Comparison of ENCODE assay signal across 8 mouse cellular contexts in the genomic region with DNA sequence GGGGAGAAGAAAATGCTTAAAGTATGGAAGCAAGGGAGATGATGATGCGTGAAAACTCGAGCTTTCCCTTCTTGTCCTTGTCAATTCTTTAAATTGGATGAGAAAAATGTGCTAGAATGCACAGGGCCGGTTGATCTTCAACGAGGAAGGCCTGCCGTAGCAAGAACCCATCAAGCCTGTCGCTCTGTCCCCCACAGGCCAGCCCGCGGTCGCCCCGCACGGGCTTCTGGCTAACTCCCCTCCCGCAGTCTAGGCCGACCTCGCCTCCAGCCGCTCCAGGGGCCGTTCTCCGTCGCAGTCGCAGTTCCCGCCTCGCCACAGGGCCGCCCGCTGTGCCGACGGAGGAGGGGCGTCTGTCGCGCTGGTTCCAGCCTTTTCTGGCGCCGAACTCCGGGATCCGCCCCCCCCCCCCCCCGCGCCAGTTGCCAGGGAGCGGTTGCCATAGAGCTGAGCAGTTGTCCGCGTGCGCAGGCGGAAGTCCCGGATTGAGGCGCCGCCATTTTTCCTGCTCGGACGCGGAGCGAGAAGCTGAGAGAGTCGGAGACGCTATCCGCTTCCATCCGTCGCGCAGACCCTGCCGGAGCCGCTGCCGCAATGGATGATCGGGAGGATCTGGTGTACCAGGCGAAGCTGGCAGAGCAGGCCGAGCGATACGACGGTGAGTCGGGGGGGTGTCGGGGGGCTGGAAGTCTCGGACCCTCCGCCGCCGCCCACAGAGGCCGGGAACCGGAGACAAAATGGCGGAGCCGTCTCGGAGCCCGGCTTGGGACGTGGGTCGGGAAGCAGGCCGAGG. TPM values are rescaled to one million over a fixed set of nuclear protein-coding genes. Genes with fewer than 3 reads are reported as not detected.
A peak's percentile ranks its signal among the peaks of the same experiment; 100 is the strongest.
DNase-seq lines count a peak whose midpoint lies in the region; ATAC-seq lines count a peak whose summit lies in the region.

Ywhae (plus strand) TSS at position 436 of the 793 bp plus-strand sequence.

- H3K36me3 ChIP-seq in hindbrain, embryonic 11.5 days (ENCODE audit: control insufficient read depth, insufficient read depth, low read length) = no peaks in the 10 kb centered on the region

- peak within 1 kb of the TSS; percentile 91 for H3K27ac ChIP-seq in hindbrain, embryonic 11.5 days (ENCODE audit: low read depth, low read length)

- H3K4me1 ChIP-seq in hindbrain, embryonic 11.5 days (replicated peaks; ENCODE audit: control insufficient read depth, insufficient read depth, low read length) = peaks cover 5% of the 10 kb centered on the region; the same call in 1 of the 2 replicates

- peak; percentile 92 for DNase-seq in MN1 (ENCODE audit: low spot score)
- DNase-seq in cerebellum, adult 9-10 months = peak; percentile 88
- DNase-seq in frontal cortex, adult 2 months (ENCODE audit: extremely low spot score in 1 of 2, low spot score in 1 of 2) = peak; percentile 79 to 95
- peak; percentile 93 for DNase-seq in hindbrain, embryonic 11.5 days (ENCODE audit: low spot score)
- DNase-seq in layer of hippocampus, postnatal 10 days (ENCODE audit: low spot score in 2 of 2) = peak; percentile 88 to 94
- peak; percentile 94 for DNase-seq in lung, postnatal 10 days
- peak; percentile 88 for DNase-seq in ovary, postnatal 36 days (ENCODE audit: low spot score)
- DNase-seq in thymus, postnatal 36 days = peak; percentile 88 to 89

- H3K9me3 ChIP-seq in hindbrain, embryonic 11.5 days (ENCODE audit: control insufficient read depth, low read length) = no peaks in the 10 kb centered on the region

- peak within 1 kb of the TSS; percentile 46 for H3K4me2 ChIP-seq in hindbrain, embryonic 11.5 days (replicated peaks; ENCODE audit: low read depth, low read length)

- peak; percentile 93 for ATAC-seq in hindbrain, embryonic 11.5 days (ENCODE audit: low FRiP score)

- peak within 1 kb of the TSS; percentile 65 for H3K4me3 ChIP-seq in hindbrain, embryonic 11.5 days (ENCODE audit: low read depth, low read length)

- WGBS in hindbrain, embryonic 11.5 days = under 1% methylated on average over 73 of the region's 76 CpGs

- peak within 1 kb of the TSS; percentile 97 for H3K9ac ChIP-seq in hindbrain, embryonic 11.5 days (ENCODE audit: low read depth, low read length)

- no peaks in the 10 kb centered on the region for H3K27me3 ChIP-seq in hindbrain, embryonic 11.5 days (ENCODE audit: control insufficient read depth, insufficient read depth, low read length)

RNA-seq across cellular contexts. Expression of gene Ywhae, which starts in this region (rescaled TPM):
- 1,066 and 1,088 TPM in 2 replicates for polyA plus RNA-seq in frontal cortex, adult 2 months (2012; rRNA removed)
- 1,626 and 1,696 TPM in 2 replicates for polyA plus RNA-seq in hindbrain, embryonic 11.5 days (2014; fragmentation: Nextera tagmentation; extraction: Ambion mirVana)
- total RNA-seq in layer of hippocampus, postnatal 10 days (2021) = 1,000 to 10,000 TPM; 1,501 to 1,604 TPM

Comparison
In these comparisons a context has a peak if more than half of its experiments do, and no peak if none do; other contexts are left out.
1. Peak in every context shown above with its lines: DNase-seq, ATAC-seq, H3K4me3 ChIP-seq and H3K27ac ChIP-seq.